Mouse (Mus musculus) embryo, embryonic 10.5 days (tissue): ENCODE results near the gene Eif4a3.
"Not testable (repeated sequence)": the region's sequence is repeated elsewhere in the genome, so short reads cannot be mapped to it uniquely, and the experiment has no call there.

Experiments used
- DNase-seq: peaks from one replicate; pipeline ENCODE4 v3.0.0-alpha.2; 2015; ENCODE audit warnings: low spot score

Gene Eif4a3

GRCm38 (mm10) chr11:119298917-119299316, 972 bp downstream of the Eif4a3 start:
- no peak for DNase-seq

GRCm38 (mm10) chr11:119297996-119298395, 1.9 kb downstream of the Eif4a3 start:
- no peak for DNase-seq

- not testable (repeated sequence) for DNase-seq
Observed at GRCm38 (mm10) chr11:119292861-119293260, 7.0 kb downstream of the Eif4a3 start.

- no peak for DNase-seq
Observed at GRCm38 (mm10) chr11:119287207-119287992, 12.5 kb downstream of the Eif4a3 start.

- DNase-seq = no peak
Observed at GRCm38 (mm10) chr11:119285791-119286527, 13.9 kb downstream of the Eif4a3 start.

GRCm38 (mm10) chr11:119281030-119281429, 18.9 kb downstream of the Eif4a3 start:
- no peak for DNase-seq

GRCm38 (mm10) chr11:119273186-119273930, 26.5 kb downstream of the Eif4a3 start:
- DNase-seq = no peak

- peak; percentile 48 for DNase-seq
Observed at GRCm38 (mm10) chr11:119272492-119272891, 27.4 kb downstream of the Eif4a3 start.

- no peak for DNase-seq
Observed at GRCm38 (mm10) chr11:119268557-119269195, 31.2 kb downstream of the Eif4a3 start.

- peak; percentile 98 for DNase-seq
Observed at GRCm38 (mm10) chr11:119267768-119268556, 31.9 kb downstream of the Eif4a3 start, which contains the start of gene Gaa. Gaa (plus strand) TSS chr11:119267887.

GRCm38 (mm10) chr11:119267241-119267674, 32.6 kb downstream of the Eif4a3 start:
- no peak for DNase-seq

- DNase-seq = no peak
Observed at GRCm38 (mm10) chr11:119265811-119266210, 34.1 kb downstream of the Eif4a3 start.

GRCm38 (mm10) chr11:119264413-119264812, 35.5 kb downstream of the Eif4a3 start:
- no peak for DNase-seq

GRCm38 (mm10) chr11:119259977-119260376, 39.9 kb downstream of the Eif4a3 start:
- DNase-seq = no peak

- peak; percentile 64 for DNase-seq
Observed at GRCm38 (mm10) chr11:119258572-119259322, 41.1 kb downstream of the Eif4a3 start.

- no peak for DNase-seq
Observed at GRCm38 (mm10) chr11:119258216-119258571, 41.7 kb downstream of the Eif4a3 start.

- not testable (repeated sequence) for DNase-seq
Observed at GRCm38 (mm10) chr11:119256557-119256956, 43.3 kb downstream of the Eif4a3 start.

GRCm38 (mm10) chr11:119252854-119253541, 46.9 kb downstream of the Eif4a3 start:
- DNase-seq = peak; percentile 81

GRCm38 (mm10) chr11:119250998-119251397, 48.9 kb downstream of the Eif4a3 start:
- DNase-seq = peak; percentile 43

- DNase-seq = peak; percentile 95
Observed at GRCm38 (mm10) chr11:119249011-119249410, 50.9 kb downstream of the Eif4a3 start.
